Mouse (Mus musculus): ENCODE measurements around the gene Hspa2.

Hspa2 gene

GRCm38 (mm10) chr12:76377726-76378125 is 26.2 kb upstream of the Hspa2 start:
- DNase-seq (ENCODE audit: low spot score), result no peak

- no peak for DNase-seq (ENCODE audit: low spot score)
Measured at GRCm38 (mm10) chr12:76378556-76378955, 25.4 kb upstream of the Hspa2 start.

DNA sequence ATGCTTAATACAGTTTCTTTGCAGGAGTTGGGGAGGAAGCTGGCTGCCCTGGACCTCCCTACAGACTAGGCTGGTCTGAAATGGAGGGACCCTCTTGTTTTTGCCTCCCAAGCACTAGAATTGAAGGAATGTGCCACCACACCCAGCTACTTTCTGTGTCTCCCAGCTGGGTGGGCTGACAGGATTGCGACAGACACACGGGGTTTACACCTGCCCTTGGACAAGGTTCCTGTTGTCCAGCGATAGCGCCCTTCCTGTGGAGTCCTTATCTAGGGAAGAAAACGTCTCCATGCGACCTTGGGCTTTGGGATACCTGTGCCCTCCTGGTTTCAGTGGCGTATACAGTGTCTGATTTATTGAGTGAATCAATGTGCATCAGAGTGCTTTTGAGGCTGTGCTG is 23.8 kb upstream of the Hspa2 start:
- no peak for DNase-seq (ENCODE audit: low spot score)

DNA sequence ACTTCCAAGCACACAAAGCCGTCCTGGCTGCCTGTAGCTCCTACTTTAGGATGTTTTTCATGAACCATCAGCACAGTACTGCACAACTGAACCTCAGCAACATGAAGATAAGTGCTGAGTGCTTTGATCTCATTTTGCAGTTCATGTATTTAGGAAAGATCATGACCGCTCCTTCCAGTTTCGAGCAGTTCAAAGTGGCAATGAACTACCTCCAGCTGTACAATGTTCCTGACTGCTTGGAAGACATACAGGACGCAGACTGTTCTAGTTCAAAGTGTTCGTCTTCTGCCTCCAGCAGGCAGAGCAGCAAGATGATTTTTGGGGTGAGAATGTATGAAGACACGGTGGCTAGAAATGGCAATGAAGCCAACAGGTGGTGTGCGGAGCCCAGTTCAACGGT is 18.6 kb upstream of the Hspa2 start:
- no peak for DNase-seq (ENCODE audit: low spot score)

- no peak for DNase-seq (ENCODE audit: low spot score)
Measured at GRCm38 (mm10) chr12:76388794-76389193, 15.2 kb upstream of the Hspa2 start.

GRCm38 (mm10) chr12:76391595-76392271 is 12.2 kb upstream of the Hspa2 start:
- DNase-seq (ENCODE audit: low spot score), result no peak

DNA sequence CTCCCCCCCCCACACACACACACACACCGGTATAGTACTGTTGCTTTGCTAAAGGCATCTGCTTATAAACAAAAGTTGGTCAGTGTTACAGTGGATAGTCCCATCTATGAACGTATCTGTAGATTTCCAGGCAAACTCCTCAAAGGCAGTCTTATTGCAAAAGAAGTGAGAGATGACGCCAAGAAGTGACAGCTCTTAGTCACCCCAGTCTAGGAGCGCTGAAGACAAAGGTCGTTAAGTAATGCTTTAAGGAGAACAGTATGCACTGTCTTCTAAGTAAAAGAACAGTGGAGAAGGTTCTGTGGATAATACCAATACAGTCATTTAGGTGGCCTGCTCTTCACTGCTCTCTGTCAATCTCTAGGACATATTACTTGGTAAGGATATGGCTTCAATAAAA is 11.0 kb upstream of the Hspa2 start:
- no peak for DNase-seq (ENCODE audit: low spot score)

GRCm38 (mm10) chr12:76397281-76397680 is 6.7 kb upstream of the Hspa2 start:
- peak; percentile 22 for DNase-seq (ENCODE audit: low spot score)

- no peak for DNase-seq (ENCODE audit: low spot score)
Measured at GRCm38 (mm10) chr12:76401674-76402073, 2.3 kb upstream of the Hspa2 start.

DNA sequence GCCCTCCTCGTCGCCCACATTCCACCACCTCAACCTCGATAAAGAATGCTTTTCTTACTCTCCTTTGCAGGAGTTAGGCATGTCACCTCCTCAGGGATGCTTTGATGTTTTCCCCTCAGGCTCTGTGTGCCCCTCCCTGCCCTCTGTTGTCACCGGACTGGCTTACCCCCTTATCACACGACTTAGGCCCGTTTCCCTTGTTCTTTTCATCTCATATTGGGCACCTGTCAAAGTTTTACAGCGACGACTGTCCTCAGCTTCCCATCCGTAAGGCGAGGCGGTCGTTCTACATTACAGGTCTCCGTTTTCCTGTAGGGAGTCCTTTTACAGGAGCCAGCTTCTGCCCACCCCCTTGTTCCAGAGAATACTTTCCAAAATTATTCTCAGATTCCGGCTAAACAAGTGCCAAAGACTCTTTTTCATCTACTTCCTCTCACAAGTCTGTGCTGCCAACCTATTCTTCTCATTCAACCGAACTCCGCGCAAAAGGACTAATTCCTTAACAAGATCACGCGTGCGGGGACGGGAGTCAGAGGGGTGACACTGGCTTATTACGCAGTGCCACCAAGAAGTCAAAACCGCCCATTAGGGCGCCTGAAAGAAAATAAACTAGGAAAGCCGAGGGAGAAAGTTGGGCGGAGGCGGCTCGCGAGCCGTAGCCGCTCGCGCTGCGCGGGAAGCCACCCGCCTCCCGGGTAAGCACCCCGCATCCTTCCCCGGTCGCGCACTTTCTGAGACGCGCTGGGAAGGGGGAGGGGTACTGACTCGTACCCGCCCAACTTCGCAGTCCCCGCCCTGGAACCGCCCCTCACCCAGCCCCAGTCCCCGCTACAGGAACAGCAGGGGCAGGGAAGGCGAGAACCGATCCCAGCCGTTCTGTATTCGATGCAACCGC is 738 bp upstream of the Hspa2 start:
- DNase-seq (ENCODE audit: low spot score), result peak; percentile 87

DNA sequence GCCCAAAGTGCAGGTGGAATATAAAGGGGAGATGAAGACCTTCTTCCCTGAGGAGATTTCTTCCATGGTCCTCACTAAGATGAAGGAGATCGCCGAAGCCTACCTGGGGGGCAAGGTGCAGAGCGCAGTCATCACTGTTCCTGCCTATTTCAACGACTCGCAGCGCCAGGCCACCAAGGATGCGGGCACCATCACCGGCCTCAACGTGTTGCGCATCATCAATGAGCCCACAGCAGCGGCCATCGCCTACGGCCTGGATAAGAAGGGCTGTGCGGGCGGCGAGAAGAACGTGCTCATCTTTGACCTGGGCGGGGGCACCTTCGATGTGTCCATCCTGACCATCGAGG is 833 bp downstream of the Hspa2 start:
- no peak for DNase-seq (ENCODE audit: low spot score)

DNA sequence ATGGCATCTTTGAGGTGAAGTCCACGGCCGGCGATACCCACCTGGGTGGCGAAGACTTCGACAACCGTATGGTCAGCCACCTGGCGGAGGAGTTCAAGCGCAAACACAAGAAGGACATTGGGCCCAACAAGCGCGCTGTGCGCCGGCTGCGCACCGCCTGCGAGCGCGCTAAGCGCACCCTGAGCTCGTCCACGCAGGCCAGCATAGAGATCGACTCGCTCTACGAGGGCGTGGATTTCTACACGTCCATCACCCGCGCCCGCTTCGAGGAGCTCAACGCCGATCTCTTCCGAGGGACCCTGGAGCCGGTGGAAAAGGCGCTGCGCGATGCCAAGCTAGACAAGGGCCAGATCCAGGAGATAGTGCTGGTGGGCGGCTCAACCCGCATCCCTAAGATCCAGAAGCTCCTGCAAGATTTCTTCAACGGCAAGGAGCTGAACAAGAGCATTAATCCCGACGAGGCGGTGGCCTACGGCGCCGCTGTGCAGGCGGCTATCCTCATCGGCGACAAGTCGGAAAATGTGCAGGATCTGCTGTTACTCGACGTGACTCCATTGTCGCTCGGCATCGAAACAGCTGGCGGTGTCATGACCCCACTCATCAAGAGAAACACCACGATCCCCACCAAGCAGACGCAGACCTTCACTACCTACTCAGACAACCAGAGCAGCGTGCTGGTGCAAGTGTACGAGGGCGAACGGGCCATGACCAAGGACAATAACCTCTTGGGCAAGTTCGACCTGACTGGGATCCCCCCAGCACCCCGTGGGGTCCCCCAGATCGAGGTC is 1.4 kb downstream of the Hspa2 start:
- no peak for DNase-seq (ENCODE audit: low spot score)

- DNase-seq (ENCODE audit: low spot score), result no peak
Measured at GRCm38 (mm10) chr12:76405971-76406370, 2.0 kb downstream of the Hspa2 start.

DNA sequence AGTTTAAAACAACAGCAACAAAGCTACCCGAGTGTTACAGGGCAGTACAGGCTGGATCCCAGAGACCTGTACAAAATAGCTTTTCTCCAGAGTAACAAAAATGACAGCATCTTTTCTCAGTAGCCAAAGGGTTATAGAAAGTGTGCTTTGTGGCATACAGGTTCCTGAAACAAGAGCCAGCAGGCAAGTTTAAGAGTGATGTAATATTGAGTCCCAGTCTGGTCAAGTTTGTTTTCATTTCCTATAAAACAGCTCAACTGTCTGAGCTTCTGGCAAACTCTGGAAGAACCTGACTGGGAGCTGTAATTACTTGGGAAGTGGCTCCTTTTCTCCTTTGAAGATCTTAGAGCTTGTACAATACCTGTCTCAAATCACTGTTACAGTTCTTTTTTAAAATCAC is 3.2 kb downstream of the Hspa2 start:
- DNase-seq (ENCODE audit: low spot score), result no peak

DNA sequence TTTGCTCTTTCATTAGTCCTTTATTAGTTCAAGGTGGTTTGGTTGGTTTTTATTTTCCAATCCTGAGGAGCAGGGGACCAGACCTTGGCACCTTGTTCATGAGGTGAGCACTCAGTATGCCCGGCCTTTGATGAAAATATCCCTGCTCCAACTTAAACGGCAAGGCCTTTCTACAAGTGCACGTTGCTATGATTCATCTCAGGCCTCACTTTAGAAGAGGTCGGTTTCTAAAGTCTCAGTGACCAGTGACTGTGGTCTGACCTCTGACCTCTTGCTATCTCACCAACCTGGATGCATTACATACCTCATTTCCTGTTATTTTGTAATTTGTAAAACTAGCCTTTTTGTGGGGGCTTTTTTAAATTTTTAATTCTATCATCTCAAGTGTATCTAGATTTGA is 5.2 kb downstream of the Hspa2 start:
- DNase-seq (ENCODE audit: low spot score), result no peak

DNA sequence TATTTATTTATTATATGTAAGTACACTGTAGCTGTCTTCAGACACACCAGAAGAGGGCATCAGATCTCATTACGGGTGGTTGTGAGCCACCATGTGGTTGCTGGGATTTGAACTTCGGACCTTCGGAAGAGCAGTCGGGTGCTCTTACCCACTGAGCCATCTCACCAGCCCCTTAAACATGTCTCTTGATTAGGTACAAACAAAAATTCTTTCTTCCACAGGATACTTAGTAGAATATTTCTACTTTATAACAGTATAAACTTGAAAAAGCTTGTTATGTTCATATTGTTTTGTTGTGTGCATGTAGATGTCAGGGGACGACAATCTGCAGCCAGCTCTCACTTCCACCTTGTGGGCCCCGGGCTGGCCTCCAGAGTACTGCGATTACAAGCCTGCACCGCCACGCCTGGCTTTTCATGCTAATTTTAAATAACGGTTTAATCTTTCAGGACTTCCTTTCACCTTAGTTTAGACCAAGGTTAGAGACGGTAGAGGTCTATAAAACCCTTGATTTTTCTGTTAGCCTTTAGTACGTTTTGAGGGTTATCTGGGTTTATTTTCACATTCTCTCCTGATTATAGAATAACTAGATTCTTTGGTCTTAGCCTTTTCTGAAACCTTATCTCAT is 11.5 kb downstream of the Hspa2 start:
- DNase-seq (ENCODE audit: low spot score), result no peak

DNA sequence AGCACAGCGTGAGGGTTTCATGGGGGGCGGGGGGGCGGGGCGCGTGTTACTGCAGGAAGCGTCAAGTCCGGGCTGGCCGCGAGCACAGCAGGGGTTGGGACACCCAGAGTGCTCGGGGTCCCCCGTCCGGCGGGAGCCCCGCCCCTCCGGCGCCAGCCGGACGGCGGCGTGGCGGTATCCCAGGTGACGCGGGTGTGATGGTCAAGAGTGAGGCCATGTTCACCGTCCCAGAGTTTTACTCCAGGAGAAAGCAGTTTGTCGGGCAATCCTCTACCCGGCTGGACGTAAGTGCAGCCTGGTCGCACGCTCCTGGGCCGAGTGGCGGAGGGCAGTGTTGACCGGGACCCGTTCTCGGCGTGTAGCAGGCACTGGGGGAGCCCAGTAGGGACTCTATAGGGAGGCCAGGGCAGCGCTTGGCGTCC is 13.5 kb downstream of the Hspa2 start, which contains the start of gene Ppp1r36:
Gene Ppp1r36, plus strand, starts transcription at position 106 of the 422 bp plus-strand sequence.
- no peak for DNase-seq (ENCODE audit: low spot score)

DNA sequence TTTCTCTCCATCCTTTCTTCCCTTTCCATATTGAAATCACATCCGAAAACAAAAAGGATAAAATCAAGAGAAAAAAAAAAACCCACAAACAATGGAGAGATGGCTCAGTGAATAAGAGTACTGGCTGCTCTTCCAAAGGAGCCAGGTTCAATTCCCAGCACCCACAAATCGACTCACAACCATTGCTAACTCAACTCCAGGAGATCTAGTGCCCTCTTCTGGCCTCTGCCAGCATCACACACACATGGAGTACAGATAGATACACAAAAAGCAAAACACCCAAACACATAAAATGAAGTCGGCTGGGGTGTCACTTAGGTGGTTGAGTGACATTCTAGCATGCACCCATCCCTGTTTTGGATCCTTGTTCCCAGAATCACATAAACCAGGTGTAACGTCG is 14.4 kb downstream of the Hspa2 start:
- no peak for DNase-seq (ENCODE audit: low spot score)

DNA sequence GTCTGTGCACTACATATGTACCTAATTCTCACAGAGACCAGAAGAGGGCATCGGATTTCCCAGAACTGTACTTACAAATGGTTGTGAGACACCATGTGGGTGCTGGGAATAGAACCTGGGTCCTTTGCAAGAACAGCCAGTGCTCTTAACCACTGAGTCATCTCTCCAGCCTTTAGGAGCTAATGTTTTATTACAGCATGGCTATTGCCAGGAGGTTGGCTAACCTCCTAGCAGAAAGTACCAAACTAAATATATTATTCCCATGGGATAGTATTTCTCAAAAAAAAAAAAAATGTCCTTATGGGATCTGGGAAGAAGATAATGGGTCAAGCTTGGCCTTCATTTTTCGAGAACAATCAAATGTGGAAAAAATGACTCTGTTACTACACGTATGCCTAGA is 21.3 kb downstream of the Hspa2 start:
- DNase-seq (ENCODE audit: low spot score), result no peak

GRCm38 (mm10) chr12:76427546-76427945 is 23.6 kb downstream of the Hspa2 start:
- DNase-seq (ENCODE audit: low spot score), result no peak

GRCm38 (mm10) chr12:76430879-76431406 is 27.0 kb downstream of the Hspa2 start:
- no peak for DNase-seq (ENCODE audit: low spot score)

DNA sequence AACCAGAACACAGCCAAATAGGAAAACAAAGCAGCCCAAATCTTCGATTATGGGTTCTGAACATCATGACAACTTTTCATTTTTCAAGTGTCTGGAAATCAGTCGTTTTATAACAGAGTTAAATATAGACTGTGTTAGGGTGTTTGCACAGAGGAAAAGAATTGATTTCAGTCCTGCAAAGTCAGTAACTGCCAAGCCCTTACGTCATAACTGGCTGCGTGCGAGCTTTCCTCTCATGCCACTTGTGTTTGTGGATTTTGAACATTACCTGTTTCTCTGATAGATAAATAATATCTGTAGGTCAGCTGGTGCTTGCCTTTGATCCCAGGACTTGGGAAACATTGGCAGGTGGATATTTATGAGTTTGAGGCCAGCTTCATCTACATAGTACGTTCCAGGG is 27.5 kb downstream of the Hspa2 start:
- no peak for DNase-seq (ENCODE audit: low spot score)

All from MN1 (cell line).